Mouse (Mus musculus): Measurements from ENCODE around the gene Fsip1. TPM values are rescaled to one million over a fixed set of nuclear protein-coding genes. Genes with fewer than 3 reads are reported as not detected.

The Fsip1 gene
- polyA plus RNA-seq, 2 experiments: 0.06 to 0.08 TPM

DNA sequence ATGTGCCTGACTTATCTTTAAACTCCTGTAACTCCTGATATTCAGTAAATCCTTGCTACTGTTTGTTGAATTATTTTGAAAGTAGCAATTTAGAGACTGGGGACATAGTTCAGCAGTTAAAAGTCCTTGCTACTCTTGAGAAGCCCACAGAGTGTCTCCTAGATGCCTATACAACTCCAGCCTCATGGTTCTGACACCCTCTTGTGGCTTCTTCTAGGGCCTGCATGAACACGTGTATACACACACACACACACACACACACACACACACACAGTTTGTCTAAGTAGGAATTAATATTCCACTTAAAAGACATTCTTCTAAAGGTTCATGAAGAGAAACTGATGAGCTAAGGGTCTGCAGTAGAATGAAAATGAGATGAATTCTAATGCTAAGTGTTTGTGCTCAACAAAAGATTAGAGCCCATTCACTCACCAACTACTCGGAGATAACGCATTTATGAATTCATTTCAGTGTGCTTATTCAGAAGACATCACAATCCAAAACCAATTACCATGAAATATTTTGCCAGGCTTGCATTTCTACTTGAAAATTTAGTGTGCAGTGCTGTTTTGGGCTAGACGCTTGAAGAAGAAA lies 28.2 kb downstream of the Fsip1 start:
- H3K9ac ChIP-seq (replicated peaks): no peak overlapping the region
- TF ChIP-seq EP300 (IDR thresholded peaks at IDR 0.05; ENCODE audit: low read depth) (no peak), CTCF (IDR thresholded peaks at IDR 0.05; ENCODE audit: low read depth) (no peak)
- WGBS (ENCODE audit: insufficient replicate concordance): 68% methylated on average over 4 of the region's 4 CpGs
- DNase-seq (ENCODE audit: low read depth in 3 of 3, low spot score in 3 of 3) (no peak), ATAC-seq (ENCODE audit: insufficient read depth) (no peak)
- H3K36me3 ChIP-seq (replicated peaks; ENCODE audit: control insufficient read depth, insufficient read depth, low read depth): no peaks in the 10 kb centered on the region
- no peaks in the 10 kb centered on the region for H3K27me3 ChIP-seq (ENCODE audit: control insufficient read depth, insufficient read depth, low read length)
- H3K9me3 ChIP-seq (ENCODE audit: control insufficient read depth, low read length): no peaks in the 10 kb centered on the region
- no peak overlapping the region for H3K27ac ChIP-seq
- H3K4me3 ChIP-seq (ENCODE audit: insufficient read depth in 1 of 2, low read depth in 2 of 2, low read length in 2 of 2): no peak overlapping the region
- no peaks in the 10 kb centered on the region for H3K4me1 ChIP-seq (replicated peaks; ENCODE audit: control insufficient read depth in 2 of 2, insufficient read depth in 2 of 2, low read length in 1 of 2)
- no peak overlapping the region for H3K4me2 ChIP-seq (ENCODE audit: low read depth)

DNA sequence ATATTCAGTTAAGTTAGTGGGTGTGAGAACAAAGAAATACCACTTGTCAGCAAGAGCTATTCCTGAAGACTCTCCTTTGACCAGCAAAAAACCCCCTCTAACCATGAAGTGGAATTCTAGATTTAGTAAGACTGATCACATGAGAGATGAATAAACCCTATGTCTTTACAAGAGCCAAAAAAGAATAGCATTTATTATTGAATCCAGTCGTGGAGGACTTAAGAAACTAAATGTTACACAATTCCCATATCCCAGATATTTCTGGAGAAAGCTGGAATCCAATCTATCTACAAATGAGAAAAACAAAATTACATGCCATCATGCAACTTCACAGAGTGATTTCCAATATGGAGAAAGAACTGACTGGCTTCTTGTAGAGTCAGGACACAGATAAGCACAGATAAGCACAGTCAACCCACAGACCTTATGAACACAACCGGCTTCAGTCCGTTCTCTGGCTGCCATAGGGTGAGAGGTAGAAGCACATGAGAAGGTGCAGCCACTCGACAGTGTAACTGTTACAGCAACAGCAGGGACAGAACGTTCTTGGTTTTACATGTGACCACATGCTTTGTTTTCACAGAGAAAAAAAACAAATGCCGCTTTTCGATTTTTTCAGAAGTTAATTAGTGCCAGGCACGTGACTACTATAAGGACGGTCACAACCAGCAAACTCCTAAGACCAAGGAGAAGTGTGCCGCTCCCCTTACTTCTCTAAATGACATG lies 31.3 kb downstream of the Fsip1 start:
- no peak overlapping the region for H3K4me3 ChIP-seq (ENCODE audit: insufficient read depth in 1 of 2, low read depth in 2 of 2, low read length in 2 of 2)
- H3K4me1 ChIP-seq (replicated peaks; ENCODE audit: control insufficient read depth in 2 of 2, insufficient read depth in 2 of 2, low read length in 1 of 2): no peaks in the 10 kb centered on the region
- no peak overlapping the region for H3K4me2 ChIP-seq (ENCODE audit: low read depth)
- no peaks in the 10 kb centered on the region for H3K36me3 ChIP-seq (replicated peaks; ENCODE audit: control insufficient read depth, insufficient read depth, low read depth)
- no peak overlapping the region for H3K27ac ChIP-seq
- H3K9me3 ChIP-seq (ENCODE audit: control insufficient read depth, low read length): no peaks in the 10 kb centered on the region
- no peak overlapping the region for H3K9ac ChIP-seq (replicated peaks)
- H3K27me3 ChIP-seq (ENCODE audit: control insufficient read depth, insufficient read depth, low read length): no peaks in the 10 kb centered on the region
- TF ChIP-seq EP300 (IDR thresholded peaks at IDR 0.05; ENCODE audit: low read depth) (no peak), CTCF (IDR thresholded peaks at IDR 0.05; ENCODE audit: low read depth) (no peak)
- WGBS (ENCODE audit: insufficient replicate concordance): 49% methylated on average over 10 of the region's 10 CpGs
- DNase-seq (ENCODE audit: low read depth in 3 of 3, low spot score in 3 of 3): no peak
- ATAC-seq (ENCODE audit: insufficient read depth): no peak

DNA sequence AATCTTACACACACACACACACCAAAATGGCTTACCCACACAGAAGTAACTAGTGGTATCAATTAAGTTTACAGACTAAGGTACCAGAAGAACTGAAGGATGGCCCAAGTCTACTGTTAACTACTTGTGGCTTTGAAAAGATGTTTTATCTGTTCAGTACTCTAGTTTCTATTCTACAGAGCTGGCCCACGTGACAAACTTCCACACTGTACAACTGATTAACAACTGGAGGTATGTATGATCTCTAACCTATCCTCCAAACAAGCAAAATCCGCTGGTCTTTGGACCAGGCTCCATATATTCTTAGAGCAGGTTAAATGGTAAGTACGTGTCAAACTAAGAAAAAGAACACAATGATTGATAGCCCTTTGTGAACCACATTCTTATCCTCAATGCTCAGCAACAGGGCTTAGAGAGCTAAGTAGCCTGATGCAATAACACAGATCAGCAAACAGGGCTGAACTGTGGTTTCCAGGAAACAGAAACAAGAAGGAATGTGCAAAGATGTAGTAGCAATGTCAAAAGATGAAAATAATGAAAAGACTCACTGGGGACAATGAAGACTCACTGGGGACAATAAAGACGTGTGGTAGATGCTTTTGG lies 38.7 kb downstream of the Fsip1 start:
- WGBS (ENCODE audit: insufficient replicate concordance): 25% methylated on average over 4 of the region's 4 CpGs
- Histone ChIP-seq H3K36me3 (replicated peaks; ENCODE audit: control insufficient read depth, insufficient read depth, low read depth) (no peaks in the 10 kb centered on the region), H3K9me3 (ENCODE audit: control insufficient read depth, low read length) (no peaks in the 10 kb centered on the region), H3K27me3 (ENCODE audit: control insufficient read depth, insufficient read depth, low read length) (no peaks in the 10 kb centered on the region), H3K9ac (replicated peaks) (no peak overlapping the region), H3K4me1 (replicated peaks; ENCODE audit: control insufficient read depth in 2 of 2, insufficient read depth in 2 of 2, low read length in 1 of 2) (no peaks in the 10 kb centered on the region), H3K4me2 (ENCODE audit: low read depth) (no peak overlapping the region), H3K27ac (no peak overlapping the region), H3K4me3 (ENCODE audit: insufficient read depth in 1 of 2, low read depth in 2 of 2, low read length in 2 of 2) (no peak overlapping the region)
- no peak for DNase-seq (ENCODE audit: low read depth in 3 of 3, low spot score in 3 of 3)
- ATAC-seq (ENCODE audit: insufficient read depth): no peak
- no peak for TF ChIP-seq EP300 (IDR thresholded peaks at IDR 0.05; ENCODE audit: low read depth)
- TF ChIP-seq CTCF (IDR thresholded peaks at IDR 0.05; ENCODE audit: low read depth): no peak

DNA sequence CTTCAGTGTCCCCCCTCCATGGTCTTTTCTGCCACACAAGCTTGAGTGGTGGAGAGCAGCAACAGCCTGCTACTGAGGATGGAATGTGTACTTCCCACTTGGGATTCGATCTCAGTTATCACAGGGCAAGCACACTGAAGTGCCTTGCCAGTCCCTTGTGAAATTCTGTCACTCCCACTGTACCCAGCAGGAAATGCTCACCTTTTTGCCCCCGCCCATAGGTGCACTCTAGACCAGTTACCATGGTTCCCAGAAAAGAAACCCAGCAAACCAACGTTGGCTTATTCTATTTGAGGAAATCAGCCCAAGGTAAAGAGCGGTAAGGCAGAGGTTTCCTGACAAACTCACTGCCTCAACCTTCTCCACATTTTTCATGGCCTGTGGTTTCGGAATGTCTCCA lies 47.1 kb downstream of the Fsip1 start:
- DNase-seq (ENCODE audit: low read depth in 3 of 3, low spot score in 3 of 3) (no peak), ATAC-seq (ENCODE audit: insufficient read depth) (no peak)
- no peak overlapping the region for H3K9ac ChIP-seq (replicated peaks)
- H3K4me3 ChIP-seq (ENCODE audit: insufficient read depth in 1 of 2, low read depth in 2 of 2, low read length in 2 of 2): no peak overlapping the region
- no peak overlapping the region for H3K27ac ChIP-seq
- no peaks in the 10 kb centered on the region for H3K36me3 ChIP-seq (replicated peaks; ENCODE audit: control insufficient read depth, insufficient read depth, low read depth)
- no peaks in the 10 kb centered on the region for H3K9me3 ChIP-seq (ENCODE audit: control insufficient read depth, low read length)
- TF ChIP-seq CTCF (IDR thresholded peaks at IDR 0.05; ENCODE audit: low read depth) (no peak), EP300 (IDR thresholded peaks at IDR 0.05; ENCODE audit: low read depth) (no peak)
- H3K4me1 ChIP-seq (replicated peaks; ENCODE audit: control insufficient read depth in 2 of 2, insufficient read depth in 2 of 2, low read length in 1 of 2): no peaks in the 10 kb centered on the region
- no peaks in the 10 kb centered on the region for H3K27me3 ChIP-seq (ENCODE audit: control insufficient read depth, insufficient read depth, low read length)
- 34% methylated on average over 5 of the region's 5 CpGs for WGBS (ENCODE audit: insufficient replicate concordance)
- no peak overlapping the region for H3K4me2 ChIP-seq (ENCODE audit: low read depth)

DNA sequence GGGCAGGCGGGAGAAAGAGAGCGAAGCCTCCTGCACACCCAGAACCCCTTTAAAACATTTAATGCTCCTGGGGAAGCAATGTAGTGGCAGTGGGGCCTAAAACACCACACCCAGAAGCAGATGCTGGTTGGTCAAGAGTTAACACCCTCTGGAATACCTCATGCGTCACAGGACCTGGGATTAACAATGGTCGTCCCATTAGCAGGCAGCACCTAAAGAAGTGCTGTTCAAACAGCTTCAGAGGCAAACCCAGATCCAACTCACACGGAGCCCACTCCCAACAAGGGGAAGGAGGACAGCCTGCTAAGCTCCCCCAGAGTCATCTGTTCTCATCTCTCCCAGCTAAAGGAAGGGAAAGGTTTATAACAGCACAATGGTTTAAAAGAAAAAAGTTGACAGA lies 48.1 kb downstream of the Fsip1 start:
- Histone ChIP-seq H3K9ac (replicated peaks) (no peak overlapping the region), H3K27me3 (ENCODE audit: control insufficient read depth, insufficient read depth, low read length) (no peaks in the 10 kb centered on the region; the same call in 1 of the 2 replicates), H3K36me3 (replicated peaks; ENCODE audit: control insufficient read depth, insufficient read depth, low read depth) (no peaks in the 10 kb centered on the region), H3K4me2 (ENCODE audit: low read depth) (no peak overlapping the region), H3K27ac (no peak overlapping the region), H3K4me3 (ENCODE audit: insufficient read depth in 1 of 2, low read depth in 2 of 2, low read length in 2 of 2) (no peak overlapping the region), H3K4me1 (replicated peaks; ENCODE audit: control insufficient read depth in 2 of 2, insufficient read depth in 2 of 2, low read length in 1 of 2) (no peaks in the 10 kb centered on the region), H3K9me3 (ENCODE audit: control insufficient read depth, low read length) (no peaks in the 10 kb centered on the region)
- ATAC-seq (ENCODE audit: insufficient read depth) (no peak), DNase-seq (ENCODE audit: low read depth in 3 of 3, low spot score in 3 of 3) (no peak)
- TF ChIP-seq CTCF (IDR thresholded peaks at IDR 0.05; ENCODE audit: low read depth) (no peak), EP300 (IDR thresholded peaks at IDR 0.05; ENCODE audit: low read depth) (no peak)
- 55% methylated on average over 5 of the region's 5 CpGs for WGBS (ENCODE audit: insufficient replicate concordance)

Data from liver, embryonic 14.5 days (tissue).